ENCODE assay signal across 15 mouse cellular contexts in genomic region chr19:8590954-8591353, GRCm38 (mm10). TPM values are rescaled to one million over a fixed set of nuclear protein-coding genes. Genes with fewer than 3 reads are reported as not detected.
DNase-seq lines count a peak whose midpoint lies in the region; ATAC-seq and TF ChIP-seq lines count a peak whose summit lies in the region.
"Had no signal": no experiment of that assay in that cellular context is flagged by ENCODE, and none has a peak within 500 bp of the region (broad histone marks: within the 10 kb centered on the region; RNA-seq: fewer than 3 reads in every experiment).

TSS of gene Slc22a8 (plus strand) at chr19:8591254.

- no peak within 1 kb of the TSS for H3K9ac ChIP-seq in forebrain, postnatal 0 days
- no peak within 1 kb of the TSS for H3K9ac ChIP-seq in forebrain, embryonic 13.5 days
- no peak within 1 kb of the TSS for H3K9ac ChIP-seq in ES-E14 (ENCODE audit: insufficient read depth, low read depth, low read length, poor library complexity, severe bottlenecking)
- H3K9ac ChIP-seq: forebrain, embryonic 15.5 days; heart, embryonic 13.5 days; liver, embryonic 14.5 days had no signal

- no peak for DNase-seq in forebrain, postnatal 0 days
- DNase-seq in layer of hippocampus, postnatal 10 days (ENCODE audit: low spot score in 2 of 2): no peak
- DNase-seq in layer of hippocampus, adult 9-11 months: no peak
- DNase-seq in ES-E14 (ENCODE audit: low read depth, low spot score): no peak
- peak in 1 of 2 experiments; percentile 11 for DNase-seq in left cerebral cortex, postnatal 25 days (ENCODE audit: low spot score in 2 of 2)
- DNase-seq in embryo, embryonic 10 days (ENCODE audit: low spot score): no peak
- DNase-seq: embryo, embryonic 11 days; kidney, adult 18-20 months had no signal

- TF ChIP-seq CTCF in forebrain, postnatal 0 days (IDR thresholded peaks at IDR 0.05; ENCODE audit: low read depth): no peak

- H3K4me2 ChIP-seq in forebrain, postnatal 0 days (ENCODE audit: low read depth): no peak within 1 kb of the TSS
- H3K4me2 ChIP-seq in forebrain, embryonic 13.5 days: no peak within 1 kb of the TSS
- H3K4me2 ChIP-seq: forebrain, embryonic 15.5 days; heart, embryonic 13.5 days had no signal

- no peaks in the 10 kb centered on the region for H3K9me3 ChIP-seq in forebrain, postnatal 0 days (ENCODE audit: low read length)
- H3K9me3 ChIP-seq in forebrain, embryonic 13.5 days (replicated peaks): no peaks in the 10 kb centered on the region
- H3K9me3 ChIP-seq in ES-E14 (ENCODE audit: control insufficient read depth, insufficient read depth, low read depth, low read length): no peaks in the 10 kb centered on the region
- H3K9me3 ChIP-seq: forebrain, embryonic 15.5 days; heart, embryonic 13.5 days had no signal

- H3K4me3 ChIP-seq in forebrain, postnatal 0 days (ENCODE audit: low read depth, low read length): no peak within 1 kb of the TSS
- H3K4me3 ChIP-seq in forebrain, embryonic 13.5 days: no peak within 1 kb of the TSS
- H3K4me3 ChIP-seq in ES-E14 (ENCODE audit: insufficient read depth in 1 of 2, low read depth in 1 of 2, low read length in 2 of 2, poor library complexity in 1 of 2, severe bottlenecking in 1 of 2): no peak within 1 kb of the TSS
- H3K4me3 ChIP-seq: forebrain, embryonic 15.5 days; heart, embryonic 13.5 days had no signal

- H3K27me3 ChIP-seq in forebrain, postnatal 0 days (ENCODE audit: insufficient read depth, low read length): no peaks in the 10 kb centered on the region
- no peaks in the 10 kb centered on the region for H3K27me3 ChIP-seq in forebrain, embryonic 13.5 days
- H3K27me3 ChIP-seq: forebrain, embryonic 15.5 days; heart, embryonic 13.5 days had no signal

- no peaks in the 10 kb centered on the region for H3K4me1 ChIP-seq in forebrain, postnatal 0 days (ENCODE audit: insufficient read depth)
- no peaks in the 10 kb centered on the region for H3K4me1 ChIP-seq in forebrain, embryonic 13.5 days
- H3K4me1 ChIP-seq in ES-E14 (ENCODE audit: control insufficient read depth in 2 of 2, insufficient read depth in 2 of 2, low read length in 2 of 2, poor library complexity in 1 of 2): no peaks in the 10 kb centered on the region

- peak within 1 kb of the TSS; percentile 62; the same call in 1 of the 2 replicates for H3K27ac ChIP-seq in forebrain, postnatal 0 days (ENCODE audit: low read depth, low read length)
- no peak within 1 kb of the TSS for H3K27ac ChIP-seq in forebrain, embryonic 13.5 days
- H3K27ac ChIP-seq in ES-E14 (ENCODE audit: insufficient read depth, low read depth, low read length, poor library complexity, severe bottlenecking): peak within 1 kb of the TSS; percentile 7; the same call in 1 of the 2 replicates
- H3K27ac ChIP-seq: forebrain, embryonic 15.5 days; heart, embryonic 13.5 days; liver, embryonic 14.5 days had no signal

- no peak for ATAC-seq in forebrain, postnatal 0 days
- ATAC-seq in forebrain, embryonic 13.5 days: no peak
- ATAC-seq in megakaryocyte progenitor cell, adult 5-6 weeks (replicated peaks; ENCODE audit: poor library complexity): no peak
- ATAC-seq: forebrain, embryonic 15.5 days had no signal

- no peaks in the 10 kb centered on the region for H3K36me3 ChIP-seq in forebrain, postnatal 0 days (ENCODE audit: insufficient read depth)
- H3K36me3 ChIP-seq in forebrain, embryonic 13.5 days (ENCODE audit: poor library complexity, severe bottlenecking): no peaks in the 10 kb centered on the region
- no peaks in the 10 kb centered on the region for H3K36me3 ChIP-seq in ES-E14 (ENCODE audit: control insufficient read depth, insufficient read depth, low read length, poor library complexity, severe bottlenecking)
- H3K36me3 ChIP-seq: forebrain, embryonic 15.5 days; heart, embryonic 13.5 days had no signal

- intact Hi-C loops in left cerebral cortex, postnatal 25 days (cut with DNase I): no loop called here

- in situ Hi-C loops in ES-E14 (cut with MboI; ENCODE audit: low sequenced_read_pairs in 2 of 2, unreplicated experiment in 2 of 2): no loop called here

- 60% methylated on average over 8 of the region's 8 CpGs for WGBS in forebrain, postnatal 0 days
- WGBS in forebrain, embryonic 13.5 days: 62% methylated on average over 8 of the region's 8 CpGs

TF ChIP-seq in ES-E14, 5 proteins besides CTCF, POLR2A, EP300 and RAD21:
- TF ChIP-seq ZNF384 (IDR thresholded peaks at IDR 0.05; ENCODE audit: low read depth, low read length) (no peak), ZC3H11A (IDR thresholded peaks at IDR 0.05; ENCODE audit: borderline replicate concordance, low read depth, low read length) (no peak), MAFK (IDR thresholded peaks at IDR 0.05; ENCODE audit: insufficient read depth, low read depth, low read length) (no peak), CHD2 (IDR thresholded peaks at IDR 0.05; ENCODE audit: low read depth, low read length) (no peak), HCFC1 (IDR thresholded peaks at IDR 0.05; ENCODE audit: borderline replicate concordance, insufficient read depth, low read length) (no peak)

RNA-seq across cellular contexts. Expression of gene Slc22a8, which starts in this region (rescaled TPM):
- 9.1 and 13.1 TPM in 2 replicates for total RNA-seq in forebrain, postnatal 0 days (2014; rRNA removed)
- 16.6 and 19.0 TPM in 2 replicates for polyA plus RNA-seq in forebrain, postnatal 0 days (2015; fragmentation: Nextera tagmentation; extraction: Ambion mirVana)
- 1.3 and 1.6 TPM in 2 replicates for polyA plus RNA-seq in forebrain, embryonic 13.5 days (2015; fragmentation: Nextera tagmentation; extraction: Ambion mirVana)
- total RNA-seq in layer of hippocampus, postnatal 10 days (2021): 10 to 100 TPM; 20.6 to 21.5 TPM
- total RNA-seq in ES-E14 (2012; rRNA removed): not detected in 2 replicates
- total RNA-seq in left cerebral cortex, postnatal 25 days (2021): 10 to 100 TPM; 11.7 to 15.1 TPM
- not detected in 2 replicates for total RNA-seq in megakaryocyte progenitor cell, adult 5-6 weeks (2015)
- not detected in 2 replicates for total RNA-seq in megakaryocyte progenitor cell, adult 5-6 weeks (2017)
- polyA plus RNA-seq: C2C12; neural tube, embryonic 11.5 days had no signal
